Mouse (Mus musculus) heart, embryonic 14.5 days (tissue): Measurements from ENCODE around the gene Gm49425. TPM values are rescaled to one million over a fixed set of nuclear protein-coding genes. Genes with fewer than 3 reads are reported as not detected.

Source experiments
- ATAC-seq: fragments of 200-750 bp; cut with Nextera tagmentation; 2 replicates; pipeline ENCODE4 v1.8.0; 2017; ENCODE audit warnings: low read depth, moderate TSS enrichment; ENCODE audit not compliant: insufficient number of reproducible peaks, insufficient read depth, low FRiP score
- H3K27ac ChIP-seq, 2 experiments: fragments of 200-500 bp in 1 of 2; fragments of 300-500 bp in 1 of 2; sonication (generic) in 1 of 2; replicated peaks in 1 of 2; 2 replicates each; pipeline ENCODE4 v1.5.1; 2012 to 2014; ENCODE audit warnings: low read depth in 2 of 2, low read length in 2 of 2, control low read depth in 1 of 2, mild to moderate bottlenecking in 1 of 2, mixed read lengths in 1 of 2; ENCODE audit not compliant: control insufficient read depth in 1 of 2, insufficient read depth in 1 of 2
- H3K27me3 ChIP-seq: fragments of 300-500 bp; sonication (generic); 2 replicates; pipeline ENCODE4 v1.6.1; 2014; ENCODE audit warnings: mild to moderate bottlenecking, low read length, control low read depth; ENCODE audit not compliant: control insufficient read depth, insufficient read depth
- H3K36me3 ChIP-seq: fragments of 300-500 bp; sonication (generic); 2 replicates; pipeline ENCODE4 v1.6.1; 2014; ENCODE audit warnings: mild to moderate bottlenecking, control low read depth, low read length, mixed read lengths; ENCODE audit not compliant: control insufficient read depth, insufficient read depth
- H3K4me1 ChIP-seq, 2 experiments: fragments of 200-500 bp in 1 of 2; fragments of 300-500 bp in 1 of 2; sonication (generic) in 1 of 2; 2 replicates each; pipeline ENCODE4 v1.6.1; 2012 to 2014; ENCODE audit warnings: low read length in 2 of 2, control low read depth in 1 of 2, mixed read lengths in 1 of 2; ENCODE audit not compliant: control insufficient read depth in 2 of 2, insufficient read depth in 2 of 2
- H3K4me2 ChIP-seq: fragments of 300-500 bp; sonication (generic); 2 replicates; pipeline ENCODE4 v1.6.1; 2014; ENCODE audit warnings: mild to moderate bottlenecking, low read length
- H3K4me3 ChIP-seq, 2 experiments: fragments of 200-500 bp in 1 of 2; fragments of 300-500 bp in 1 of 2; sonication (generic) in 1 of 2; 2 replicates each; pipeline ENCODE4 v1.5.1; 2012 to 2014; ENCODE audit warnings: low read length in 2 of 2, mild to moderate bottlenecking in 2 of 2, control low read depth in 1 of 2, low read depth in 1 of 2, moderate library complexity in 1 of 2; ENCODE audit not compliant: control insufficient read depth in 1 of 2, insufficient read depth in 1 of 2
- H3K9ac ChIP-seq: fragments of 300-500 bp; sonication (generic); 2 replicates; pipeline ENCODE4 v1.6.1; 2014; ENCODE audit warnings: mild to moderate bottlenecking, low read length
- H3K9me3 ChIP-seq: fragments of 300-500 bp; sonication (generic); 2 replicates; pipeline ENCODE4 v1.6.1; 2016; ENCODE audit warnings: low read length, control low read depth; ENCODE audit not compliant: control insufficient read depth
- WGBS: fragments of 180-500 bp; shearing (Covaris S2); extraction: QIAGEN DNeasy Blood & Tissue Kit; methylation state at CpG from one replicate; pipeline ENCODE4 v1.1.7; 2014; 5-methylcytosine and 5-hydroxymethylcytosine counted together
- polyA plus RNA-seq: library from polyadenylated mRNA; unstranded; fragments of >200 nt; fragmentation: Nextera tagmentation; extraction: Ambion mirVana; gene quantifications from 2 replicates; pipeline ENCODE4 v1.2.1, GENCODE M21; 2014

Gene Gm49425
- polyA plus RNA-seq, 1 experiment from 2014 or later, result not detected

DNA sequence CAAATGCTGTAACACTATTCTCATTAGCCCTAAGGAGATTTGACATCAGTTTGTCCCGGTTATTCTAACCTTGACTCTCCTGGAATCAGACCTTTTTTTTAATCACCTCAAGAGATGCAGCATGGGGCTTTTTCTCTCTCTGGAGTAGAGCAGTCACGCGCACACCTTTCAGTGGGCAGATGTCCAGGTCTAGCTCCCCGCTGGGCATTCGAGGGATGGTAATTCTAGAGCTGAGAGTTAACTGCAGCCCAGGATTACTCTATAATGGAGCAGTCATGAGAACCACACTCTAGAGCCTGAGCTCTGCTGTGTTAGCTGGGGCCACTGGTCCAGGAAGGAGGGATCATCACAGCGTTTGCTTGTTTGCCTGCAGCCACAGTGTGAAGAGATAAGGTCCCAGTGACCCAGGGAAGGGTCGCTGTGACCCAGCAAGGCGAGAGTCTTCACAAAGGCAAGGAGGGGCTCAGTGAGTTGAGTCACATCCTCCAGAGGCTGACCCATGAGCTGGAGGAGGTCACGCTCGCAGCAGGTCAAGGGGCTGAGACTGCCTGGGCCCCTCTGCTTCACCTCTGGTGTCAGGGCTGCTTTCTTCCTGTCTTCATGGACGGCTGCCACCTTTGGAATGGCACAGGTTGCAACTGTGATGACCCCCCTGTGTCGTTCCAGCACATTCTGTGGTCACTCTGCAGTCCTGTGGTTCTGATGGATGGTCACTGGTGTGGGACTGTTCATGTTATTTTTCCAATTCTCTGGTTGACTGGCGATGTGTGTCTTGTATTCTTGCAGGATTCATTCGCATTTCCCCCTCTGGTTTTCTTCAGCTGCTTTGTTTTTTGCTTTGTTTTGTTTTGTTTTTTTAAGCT lies 9.9 kb downstream of the Gm49425 start:
- H3K4me2 ChIP-seq, result no peak overlapping the region
- no peak overlapping the region for H3K27ac ChIP-seq
- H3K36me3 ChIP-seq, result no peaks in the 10 kb centered on the region
- no peaks in the 10 kb centered on the region for H3K4me1 ChIP-seq
- H3K27me3 ChIP-seq, result no peaks in the 10 kb centered on the region; the same call in 1 of the 2 replicates
- 36% methylated on average over 14 of the region's 14 CpGs for WGBS
- H3K9ac ChIP-seq, result no peak overlapping the region
- H3K4me3 ChIP-seq, result no peak overlapping the region
- no peaks in the 10 kb centered on the region for H3K9me3 ChIP-seq
- no peak for ATAC-seq

GRCm38 (mm10) chr15:101497181-101497580 lies 19.9 kb downstream of the Gm49425 start:
- H3K36me3 ChIP-seq, result no peaks in the 10 kb centered on the region
- H3K27me3 ChIP-seq, result no peaks in the 10 kb centered on the region
- no peak overlapping the region for H3K4me3 ChIP-seq
- H3K9ac ChIP-seq, result no peak overlapping the region
- no peak overlapping the region for H3K27ac ChIP-seq
- ATAC-seq, result no peak
- WGBS, result 59% methylated on average over 2 of the region's 2 CpGs
- no peak overlapping the region for H3K4me2 ChIP-seq
- H3K4me1 ChIP-seq, result peaks cover 6 to 7% of the 10 kb centered on the region in 2 experiments
- H3K9me3 ChIP-seq, result no peaks in the 10 kb centered on the region

DNA sequence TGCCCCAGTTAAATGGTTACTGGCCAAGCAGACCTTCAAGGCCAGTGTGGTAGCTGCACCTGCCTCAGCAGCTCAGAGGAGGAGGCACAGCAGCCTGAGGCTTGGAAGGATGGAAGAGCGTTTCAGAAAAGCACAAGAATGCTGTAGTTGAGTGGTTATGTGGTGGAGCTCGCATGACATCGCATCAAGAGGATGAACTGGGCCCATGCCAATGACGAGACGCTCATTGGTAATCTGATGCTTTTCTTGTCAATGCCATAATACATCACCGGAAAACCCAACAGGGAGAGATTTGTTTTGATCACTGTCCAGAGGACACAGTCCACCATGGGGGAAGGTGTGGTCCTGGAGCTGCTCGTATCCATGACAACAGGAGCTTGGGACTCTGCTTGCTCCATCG lies 21.8 kb downstream of the Gm49425 start:
- Histone ChIP-seq H3K27me3 (no peaks in the 10 kb centered on the region), H3K27ac (no peak overlapping the region), H3K9me3 (no peaks in the 10 kb centered on the region), H3K4me1 (peaks cover 6 to 7% of the 10 kb centered on the region in 2 experiments), H3K36me3 (no peaks in the 10 kb centered on the region), H3K4me2 (no peak overlapping the region), H3K9ac (no peak overlapping the region), H3K4me3 (no peak overlapping the region)
- 83% methylated on average over 8 of the region's 8 CpGs for WGBS
- no peak for ATAC-seq

DNA sequence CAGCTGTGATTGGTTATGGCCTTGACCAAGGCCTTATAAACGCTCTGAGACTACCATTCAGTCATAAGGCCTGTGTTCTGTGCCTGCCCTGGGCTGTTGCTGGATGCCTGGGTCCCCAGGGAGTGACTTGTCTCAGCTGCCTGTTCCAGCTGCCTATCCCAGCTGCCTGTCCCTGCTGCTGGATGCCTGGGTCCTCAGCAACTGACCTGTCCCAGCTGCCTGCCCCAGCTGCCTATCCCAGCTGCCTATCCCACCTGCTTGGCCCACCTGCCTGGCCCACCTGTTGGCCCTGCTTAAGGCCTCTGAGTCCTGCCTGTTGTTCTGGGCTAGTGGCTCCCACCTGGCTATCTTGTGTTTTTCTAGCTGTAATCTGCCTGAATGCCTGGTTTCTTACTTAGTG lies 22.9 kb downstream of the Gm49425 start:
- WGBS, result 60% methylated on average over 1 of the region's 1 CpGs
- no peak overlapping the region for H3K4me2 ChIP-seq
- no peak overlapping the region for H3K4me3 ChIP-seq

DNA sequence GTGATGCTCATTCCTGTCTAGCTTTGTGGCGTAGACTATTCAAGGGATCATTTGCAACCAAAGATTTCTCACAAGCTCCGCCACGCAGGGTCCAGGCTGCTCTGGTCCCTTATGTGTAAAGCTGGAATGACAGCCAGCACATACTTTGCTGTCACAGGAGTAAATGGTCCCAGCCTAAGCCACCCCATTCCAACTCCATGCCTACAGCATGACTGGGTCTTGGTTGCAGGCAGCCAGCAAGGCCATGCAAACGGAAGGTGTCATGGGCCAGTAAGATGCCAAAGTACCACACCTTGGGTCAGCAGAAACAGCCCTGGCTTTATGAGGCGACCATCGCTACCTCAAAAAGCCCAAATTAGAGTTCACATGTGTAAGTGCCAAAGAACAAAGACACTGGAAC lies 23.3 kb downstream of the Gm49425 start:
- no peaks in the 10 kb centered on the region for H3K27me3 ChIP-seq
- peaks cover 6 to 7% of the 10 kb centered on the region in 2 experiments for H3K4me1 ChIP-seq
- H3K36me3 ChIP-seq, result no peaks in the 10 kb centered on the region
- H3K9me3 ChIP-seq, result no peaks in the 10 kb centered on the region
- H3K4me3 ChIP-seq, result no peak overlapping the region
- 89% methylated on average over 6 of the region's 6 CpGs for WGBS
- H3K4me2 ChIP-seq, result no peak overlapping the region
- no peak overlapping the region for H3K27ac ChIP-seq
- no peak overlapping the region for H3K9ac ChIP-seq
- no peak for ATAC-seq

More for the DNA sequence above, 22.9 kb downstream of the Gm49425 start:
- no peaks in the 10 kb centered on the region for H3K36me3 ChIP-seq
- H3K4me1 ChIP-seq, result peaks cover 6 to 7% of the 10 kb centered on the region in 2 experiments
- ATAC-seq, result no peak
- no peak overlapping the region for H3K27ac ChIP-seq
- no peaks in the 10 kb centered on the region for H3K9me3 ChIP-seq
- no peak overlapping the region for H3K9ac ChIP-seq
- no peaks in the 10 kb centered on the region for H3K27me3 ChIP-seq

DNA sequence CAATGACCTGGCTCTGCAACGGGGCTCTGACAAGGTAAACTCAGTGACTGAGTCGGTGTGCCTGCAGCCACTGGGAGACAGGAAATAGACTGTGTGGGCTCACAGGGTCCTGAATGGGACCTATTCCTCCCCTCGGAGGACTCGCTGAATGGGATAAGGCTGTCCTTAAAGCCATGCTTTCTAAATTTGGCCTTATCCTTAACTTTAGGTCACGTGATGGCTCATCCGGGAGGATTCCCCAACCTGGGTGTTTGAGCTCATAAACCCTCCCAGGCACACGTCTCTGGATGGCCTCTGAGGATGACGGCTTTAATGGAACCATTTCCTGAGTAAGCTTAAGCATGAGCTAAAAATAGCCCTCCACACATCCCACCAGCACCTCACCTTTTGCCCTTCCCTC lies 24.3 kb downstream of the Gm49425 start:
- no peak for ATAC-seq
- WGBS, result 17% methylated on average over 8 of the region's 8 CpGs
- Histone ChIP-seq H3K36me3 (no peaks in the 10 kb centered on the region), H3K4me2 (no peak overlapping the region), H3K27ac (no peak overlapping the region), H3K4me1 (peaks cover 6 to 7% of the 10 kb centered on the region in 2 experiments), H3K4me3 (no peak overlapping the region), H3K9me3 (no peaks in the 10 kb centered on the region), H3K27me3 (no peaks in the 10 kb centered on the region), H3K9ac (no peak overlapping the region)

GRCm38 (mm10) chr15:101491431-101491830 lies 25.6 kb downstream of the Gm49425 start, which contains the start of gene Krt83:
Gene Krt83, minus strand, starts transcription at chr15:101491512.
- no peak for ATAC-seq
- Histone ChIP-seq H3K4me1 (peaks cover 6 to 7% of the 10 kb centered on the region in 2 experiments), H3K4me2 (no peak within 1 kb of the TSS), H3K9me3 (no peaks in the 10 kb centered on the region), H3K9ac (no peak within 1 kb of the TSS), H3K4me3 (no peak within 1 kb of the TSS), H3K27ac (no peak within 1 kb of the TSS), H3K27me3 (no peaks in the 10 kb centered on the region), H3K36me3 (no peaks in the 10 kb centered on the region)
- 88% methylated on average over 6 of the region's 6 CpGs for WGBS
